In the genomic region with DNA sequence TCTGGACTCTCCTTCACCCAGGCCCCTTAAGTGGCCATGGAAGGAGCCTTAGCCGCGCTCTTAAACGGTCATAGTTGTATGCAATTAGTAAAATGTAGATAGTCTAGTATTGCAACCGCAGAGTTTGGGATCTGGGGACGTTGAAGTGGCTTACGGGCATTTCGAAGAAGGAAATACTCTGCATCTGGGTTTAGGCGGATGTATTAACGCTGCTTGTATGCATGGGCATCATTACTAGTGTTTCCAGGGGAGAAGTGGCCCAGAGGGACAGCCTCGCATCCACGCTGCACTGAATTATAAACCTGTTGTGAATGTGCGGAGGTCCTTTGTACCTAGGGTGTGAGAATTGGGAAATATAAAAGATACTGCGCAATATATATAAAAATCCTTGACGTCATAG, we compare ENCODE assay signal across 8 mouse cellular contexts. TPM values are rescaled to one million over a fixed set of nuclear protein-coding genes. Genes with fewer than 3 reads are reported as not detected.
A peak's percentile ranks its signal among the peaks of the same experiment; 100 is the strongest.
DNase-seq lines count a peak whose midpoint lies in the region; ATAC-seq and TF ChIP-seq lines count a peak whose summit lies in the region.

No protein-coding gene starts in this region.

- TF ChIP-seq CTCF in embryonic fibroblast, embryonic 13.5 days (IDR thresholded peaks at IDR 0.05; ENCODE audit: borderline replicate concordance, insufficient read depth, low read length) = no peak

- 0 out of 2 replicates have a peak, but pooled peaks cover 5% of the 10 kb centered on the region for H3K4me1 ChIP-seq in lung, embryonic 15.5 days
- H3K4me1 ChIP-seq in embryonic fibroblast, embryonic 13.5 days (ENCODE audit: control insufficient read depth, insufficient read depth, low read length) = no peaks in the 10 kb centered on the region
- H3K4me1 ChIP-seq in limb, embryonic 11.5 days (ENCODE audit: control insufficient read depth, insufficient read depth, low read length) = no peaks in the 10 kb centered on the region
- peaks cover 20% of the 10 kb centered on the region for H3K4me1 ChIP-seq in neural tube, embryonic 15.5 days

- H3K27me3 ChIP-seq in lung, embryonic 15.5 days = no peaks in the 10 kb centered on the region
- H3K27me3 ChIP-seq in limb, embryonic 11.5 days (ENCODE audit: control insufficient read depth, insufficient read depth, low read length) = no peaks in the 10 kb centered on the region
- no peaks in the 10 kb centered on the region for H3K27me3 ChIP-seq in neural tube, embryonic 15.5 days (replicated peaks)

- H3K27ac ChIP-seq in lung, embryonic 15.5 days = peak overlapping the region; percentile 85
- peak overlapping the region; percentile 16; the same call in 1 of the 2 replicates for H3K27ac ChIP-seq in embryonic fibroblast, embryonic 13.5 days (ENCODE audit: insufficient read depth, low read length)
- peak overlapping the region; percentile 89 for H3K27ac ChIP-seq in limb, embryonic 11.5 days (replicated peaks; ENCODE audit: low read depth, low read length)
- peak overlapping the region; percentile 92 for H3K27ac ChIP-seq in neural tube, embryonic 15.5 days (replicated peaks)

- no peak for TF ChIP-seq POLR2A in embryonic fibroblast, embryonic 13.5 days (IDR thresholded peaks at IDR 0.05; ENCODE audit: low read depth, low read length)

- no peaks in the 10 kb centered on the region for H3K36me3 ChIP-seq in lung, embryonic 15.5 days
- no peaks in the 10 kb centered on the region for H3K36me3 ChIP-seq in limb, embryonic 11.5 days (ENCODE audit: control insufficient read depth, insufficient read depth, low read length)
- H3K36me3 ChIP-seq in neural tube, embryonic 15.5 days = no peaks in the 10 kb centered on the region

- DNase-seq in lung, postnatal 4 days = no peak
- DNase-seq in limb, embryonic 11.5 days (ENCODE audit: low spot score) = no peak
- no peak for DNase-seq in cerebellum, postnatal 14 days
- DNase-seq in cerebellum, postnatal 4 days (ENCODE audit: low spot score in 2 of 2) = no peak
- DNase-seq in cerebellum, adult 9-10 months = no peak

- peak overlapping the region; percentile 69 for H3K4me3 ChIP-seq in lung, embryonic 15.5 days
- H3K4me3 ChIP-seq in embryonic fibroblast, embryonic 13.5 days (ENCODE audit: insufficient read depth, low read length) = peak overlapping the region; percentile 71
- peak overlapping the region; percentile 63 for H3K4me3 ChIP-seq in limb, embryonic 11.5 days (ENCODE audit: low read depth, low read length)
- H3K4me3 ChIP-seq in neural tube, embryonic 15.5 days (replicated peaks) = peak overlapping the region; percentile 68

- H3K9me3 ChIP-seq in lung, embryonic 15.5 days = no peaks in the 10 kb centered on the region
- H3K9me3 ChIP-seq in limb, embryonic 11.5 days (ENCODE audit: control insufficient read depth, low read length) = no peaks in the 10 kb centered on the region
- H3K9me3 ChIP-seq in neural tube, embryonic 15.5 days (replicated peaks) = no peaks in the 10 kb centered on the region

- peak overlapping the region; percentile 79 for H3K9ac ChIP-seq in lung, embryonic 15.5 days
- H3K9ac ChIP-seq in limb, embryonic 11.5 days (ENCODE audit: low read length) = peak overlapping the region; percentile 82
- H3K9ac ChIP-seq in neural tube, embryonic 15.5 days (replicated peaks) = peak overlapping the region; percentile 83

- peak; percentile 9; the same call in 1 of the 2 replicates for ATAC-seq in lung, embryonic 15.5 days (ENCODE audit: borderline replicate concordance, extremely low read depth, low FRiP score, low TSS enrichment)
- no peak for ATAC-seq in limb, embryonic 11.5 days (ENCODE audit: insufficient number of reproducible peaks, low FRiP score, low TSS enrichment, low read depth)
- ATAC-seq in neural tube, embryonic 15.5 days (ENCODE audit: low FRiP score) = peak; percentile 49

- WGBS in lung, embryonic 15.5 days = 11% methylated on average over 14 of the region's 14 CpGs
- 15% methylated on average over 14 of the region's 14 CpGs for WGBS in limb, embryonic 11.5 days
- WGBS in neural tube, embryonic 15.5 days = 11% methylated on average over 14 of the region's 14 CpGs

- peak overlapping the region; percentile 68 for H3K4me2 ChIP-seq in lung, embryonic 15.5 days
- H3K4me2 ChIP-seq in limb, embryonic 11.5 days (ENCODE audit: low read depth, severe bottlenecking) = peak overlapping the region; percentile 67
- peak overlapping the region; percentile 63 for H3K4me2 ChIP-seq in neural tube, embryonic 15.5 days

RNA-seq across cellular contexts. Expression of gene Wnt10a, which starts 25.9 kb away (rescaled TPM):
- polyA plus RNA-seq in lung, embryonic 15.5 days (2015; fragmentation: Nextera tagmentation; extraction: Ambion mirVana) = 0.20 and 0.25 TPM in 2 replicates
- polyA plus RNA-seq in embryonic fibroblast, embryonic 13.5 days (2011; ENCODE audit: insufficient read length, low read depth, missing spikeins) = 1.8 and 2.7 TPM in 2 replicates
- 1.4 and 1.6 TPM in 2 replicates for polyA plus RNA-seq in limb, embryonic 11.5 days (2014; fragmentation: Nextera tagmentation; extraction: Ambion mirVana)
- polyA plus RNA-seq in neural tube, embryonic 15.5 days (2015; fragmentation: Nextera tagmentation; extraction: Ambion mirVana) = 0.09 and 0.20 TPM in 2 replicates

RNA-seq across cellular contexts. Expression of gene Cdk5r2, which starts 37.5 kb away (rescaled TPM):
- not detected in 2 replicates for polyA plus RNA-seq in lung, embryonic 15.5 days (2015; fragmentation: Nextera tagmentation; extraction: Ambion mirVana)
- polyA plus RNA-seq in embryonic fibroblast, embryonic 13.5 days (2011; ENCODE audit: insufficient read length, low read depth, missing spikeins) = not detected in 2 replicates
- polyA plus RNA-seq in limb, embryonic 11.5 days (2014; fragmentation: Nextera tagmentation; extraction: Ambion mirVana) = not detected in 2 replicates
- polyA plus RNA-seq in neural tube, embryonic 15.5 days (2015; fragmentation: Nextera tagmentation; extraction: Ambion mirVana) = 10.0 and 11.6 TPM in 2 replicates

RNA-seq across cellular contexts. Expression of gene Wnt6, which starts 45.5 kb away (rescaled TPM):
- 1.2 TPM in 2 replicates for polyA plus RNA-seq in lung, embryonic 15.5 days (2015; fragmentation: Nextera tagmentation; extraction: Ambion mirVana)
- polyA plus RNA-seq in embryonic fibroblast, embryonic 13.5 days (2011; ENCODE audit: insufficient read length, low read depth, missing spikeins) = not detected in 2 replicates
- 21.2 and 27.4 TPM in 2 replicates for polyA plus RNA-seq in limb, embryonic 11.5 days (2014; fragmentation: Nextera tagmentation; extraction: Ambion mirVana)
- polyA plus RNA-seq in neural tube, embryonic 15.5 days (2015; fragmentation: Nextera tagmentation; extraction: Ambion mirVana) = 5.7 and 6.4 TPM in 2 replicates

Comparison
In these comparisons a context has a peak if more than half of its experiments do, and no peak if none do; other contexts are left out.
1. H3K27ac ChIP-seq: peak in every context shown above with its lines; median percentile 92 in neural tube, embryonic 15.5 days; 89 in limb, embryonic 11.5 days; 85 in lung, embryonic 15.5 days; 16 in embryonic fibroblast, embryonic 13.5 days.
2. RNA of gene Cdk5r2, which starts 37.5 kb away (polyA plus RNA-seq): 10.0 to 11.6 TPM in neural tube, embryonic 15.5 days; not detected in embryonic fibroblast, embryonic 13.5 days, not detected in limb, embryonic 11.5 days and not detected in lung, embryonic 15.5 days; every median in the first group is over 10 times any median in the second.
3. Peak in every context shown above with its lines, with median percentiles within 50 percentile points of each other: H3K4me2 ChIP-seq, H3K4me3 ChIP-seq and H3K9ac ChIP-seq.